Mouse (Mus musculus) embryonic stem cell, embryonic (primary cell): ENCODE measurements around the gene Herc3.
"Not testable (repeated sequence)": the region's sequence is repeated elsewhere in the genome, so short reads cannot be mapped to it uniquely, and the experiment has no call there.

ENCODE experiments used
- CTCF ChIA-PET, 4 experiments: fragments of 300-600 bp in 2 of 4; fragments of 350-600 bp in 2 of 4; sonication (Branson Sonifier 250); formaldehyde crosslinking; loops; one replicate each; lab custom pipeline; 2022; ENCODE audit warnings: inconsistent platforms in 2 of 4; lab: Charles Lee
- POLR2A ChIA-PET, 4 experiments: fragments of 300-600 bp in 2 of 4; fragments of 350-600 bp in 2 of 4; sonication (Branson Sonifier 250); formaldehyde crosslinking; loops; one replicate each; lab custom pipeline; 2022; ENCODE audit warnings: antibody characterized with exemption in 4 of 4, inconsistent platforms in 1 of 4; lab: Charles Lee

Herc3 gene

DNA sequence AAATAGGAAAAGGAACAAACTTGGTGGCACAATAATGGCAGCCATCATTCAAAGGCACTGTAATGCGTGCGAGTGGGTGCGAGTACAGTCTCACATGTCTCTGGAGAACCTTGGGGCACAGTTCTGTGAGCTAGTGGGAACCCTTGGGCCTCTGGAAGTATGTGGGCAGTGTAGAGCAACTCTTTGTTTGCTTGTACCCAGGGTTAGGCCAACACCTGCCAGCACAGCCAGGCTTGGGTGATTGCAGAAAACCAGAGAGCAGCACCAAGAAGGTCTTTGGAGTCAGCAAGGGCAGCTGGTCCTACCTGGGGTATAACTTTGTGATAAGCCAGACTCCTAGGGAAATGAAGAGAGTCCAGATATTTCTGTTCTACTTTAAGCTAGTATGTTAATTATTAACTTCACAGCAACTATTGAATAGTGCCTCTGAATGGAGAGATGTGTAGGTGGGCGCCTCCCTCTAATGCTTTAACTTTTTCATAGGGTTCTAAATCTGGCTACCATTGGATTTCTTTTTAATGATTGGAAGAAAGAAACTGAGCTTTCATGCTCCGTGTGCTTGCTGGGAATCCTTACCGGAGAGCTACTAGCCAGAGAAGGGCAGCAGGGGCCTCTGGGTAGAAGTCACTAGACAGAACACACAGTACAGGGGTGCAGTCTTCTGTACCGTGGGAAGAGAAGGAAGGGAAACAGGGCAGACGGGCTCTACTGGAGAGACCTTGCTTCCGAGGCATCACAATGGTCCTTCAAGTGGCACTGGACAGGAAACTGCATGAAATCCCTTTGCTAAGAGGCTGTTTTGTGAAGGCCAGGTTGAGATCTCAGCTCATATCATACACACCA is 15.8 kb downstream of the Herc3 start:
- POLR2A ChIA-PET = interaction anchor here in 1 of 4 experiments (0.6 kb wide), 1 partner anchor 119 kb away, joined by 3 read pairs; no protein-coding TSS in a partner anchor
- CTCF ChIA-PET = no interaction called here

GRCm38 (mm10) chr6:58847836-58848235 is 16.6 kb downstream of the Herc3 start:
- POLR2A ChIA-PET = interaction anchor here in 2 of 4 experiments (0.6 to 2.5 kb wide), 2 partner anchors 16 to 1335 kb away, joined by 4 to 8 read pairs; partner anchors contain the start of gene Herc3 (in 1 of the 2)
- CTCF ChIA-PET = no interaction called here

DNA sequence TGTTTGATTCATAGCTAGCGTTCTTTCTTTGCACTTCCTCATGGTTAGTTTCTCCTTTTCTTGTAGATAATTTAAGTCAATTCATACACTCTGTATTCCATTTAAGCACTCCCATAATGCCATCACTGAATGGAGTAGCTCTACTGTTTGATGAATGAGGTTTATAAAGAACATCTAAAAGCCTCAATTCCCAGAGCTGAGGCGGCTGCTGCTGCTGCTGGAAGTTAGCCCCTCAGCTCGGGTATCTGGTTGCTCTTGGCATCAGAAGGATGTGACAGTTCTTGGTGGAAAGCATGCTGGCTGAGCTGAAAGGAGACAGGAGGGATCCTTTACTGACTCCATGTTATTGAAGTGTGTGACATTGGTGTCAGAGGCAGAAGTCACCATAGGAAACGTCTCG is 18.1 kb downstream of the Herc3 start:
- CTCF ChIA-PET = no interaction called here
- POLR2A ChIA-PET = interaction anchor here in 1 of 4 experiments (0.8 to 2.5 kb wide), 2 partner anchors 10 to 18 kb away, joined by 3 to 8 read pairs; partner anchors contain the start of gene Herc3

DNA sequence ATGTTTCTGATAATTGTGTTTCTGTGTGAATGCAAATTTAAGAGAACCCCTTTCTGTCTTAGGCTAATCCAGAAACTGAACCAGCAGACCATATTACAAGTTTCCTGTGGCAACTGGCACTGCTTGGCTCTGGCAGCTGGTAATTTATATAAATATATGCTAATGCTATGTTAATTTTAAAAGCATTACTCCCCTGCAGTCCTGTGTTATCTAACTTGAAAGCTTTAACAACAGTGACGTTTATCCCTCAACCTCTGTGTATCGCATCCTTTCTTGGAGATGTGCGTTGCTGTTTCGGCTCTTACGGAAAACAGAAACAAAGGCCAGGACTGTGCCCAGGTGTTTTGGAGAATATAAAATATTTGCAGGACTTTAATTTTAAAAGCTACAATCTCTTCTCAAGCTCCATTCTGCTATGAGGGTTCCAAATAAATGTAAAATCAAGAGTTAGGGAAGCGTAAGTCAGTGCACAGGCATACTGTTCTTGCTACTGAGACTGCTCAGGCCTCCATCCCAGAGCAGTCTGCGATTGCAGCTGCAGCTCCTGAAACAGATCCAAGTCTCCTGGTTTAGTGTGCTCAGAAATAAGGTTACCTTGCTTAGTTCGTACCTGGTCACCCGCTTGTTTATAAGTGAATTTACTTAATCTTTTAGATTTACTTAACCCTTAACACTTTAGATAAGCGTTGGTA is 24.6 kb downstream of the Herc3 start:
- POLR2A ChIA-PET = no interaction called here
- CTCF ChIA-PET = interaction anchor here in 1 of 4 experiments (0.6 kb wide), 1 partner anchor 51 kb away, joined by 5 read pairs; no protein-coding TSS in a partner anchor

DNA sequence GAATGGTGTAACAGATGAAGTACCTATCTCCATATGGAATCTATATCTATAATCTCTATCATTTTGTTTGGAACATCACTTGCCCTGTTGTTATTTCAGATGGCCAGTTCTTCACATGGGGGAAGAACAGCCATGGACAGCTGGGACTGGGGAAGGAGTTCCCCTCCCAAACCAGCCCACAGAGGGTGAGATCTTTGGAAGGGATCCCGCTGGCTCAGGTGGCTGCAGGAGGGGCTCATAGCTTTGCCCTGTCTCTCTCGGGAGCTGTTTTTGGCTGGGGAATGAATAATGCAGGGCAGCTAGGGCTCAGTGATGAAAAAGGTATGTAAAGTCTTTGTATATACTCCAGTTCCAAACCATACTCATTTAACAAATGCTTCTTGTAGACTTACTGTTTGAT is 25.2 kb downstream of the Herc3 start:
- ChIA-PET POLR2A (interaction anchor here in 1 of 4 experiments (0.7 kb wide), 1 partner anchor 573 kb away, joined by 3 read pairs; no protein-coding TSS in a partner anchor), CTCF (no interaction called here)

GRCm38 (mm10) chr6:58859517-58859916 is 28.3 kb downstream of the Herc3 start:
- ChIA-PET CTCF (no interaction called here), POLR2A (interaction anchor here in 1 of 4 experiments (0.8 kb wide), 1 partner anchor 20 kb away, joined by 3 read pairs; no protein-coding TSS in a partner anchor)

GRCm38 (mm10) chr6:58862446-58862993 is 31.3 kb downstream of the Herc3 start:
- CTCF ChIA-PET = no interaction called here
- POLR2A ChIA-PET = no interaction called here

GRCm38 (mm10) chr6:58863631-58864235 is 32.5 kb downstream of the Herc3 start:
- CTCF ChIA-PET = no interaction called here
- POLR2A ChIA-PET = no interaction called here

DNA sequence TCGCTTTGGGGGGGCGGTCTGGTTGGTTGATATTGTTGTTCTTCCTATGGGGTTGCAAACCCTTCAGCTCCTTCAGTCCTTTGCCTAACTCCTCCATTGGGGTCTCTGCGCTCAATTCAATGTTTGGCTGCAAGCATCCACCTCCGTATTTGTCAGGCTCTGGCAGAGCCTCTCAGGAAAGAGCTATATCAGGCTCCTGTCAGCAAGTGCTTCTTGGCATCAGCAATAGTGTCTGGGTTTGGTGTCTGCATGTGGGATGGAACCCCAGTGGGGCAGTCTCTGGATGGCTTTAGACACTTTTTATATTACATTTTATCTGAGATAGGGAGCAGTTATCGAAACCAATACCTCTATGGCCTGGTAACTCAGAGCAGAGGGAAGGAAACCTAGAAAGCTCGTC is 36.6 kb downstream of the Herc3 start:
- CTCF ChIA-PET, POLR2A ChIA-PET: not testable (repeated sequence)

- ChIA-PET CTCF (no interaction called here), POLR2A (interaction anchor here in 2 of 4 experiments (0.6 to 1.3 kb wide), 4 partner anchors 9 to 48 kb away, joined by 3 read pairs; partner anchors contain the start of genes Herc3 (in 1 of the 2) and Nap1l5 (in 1 of the 2))
These were observed 48.3 kb downstream of the Herc3 start for GRCm38 (mm10) chr6:58879572-58879971.

DNA sequence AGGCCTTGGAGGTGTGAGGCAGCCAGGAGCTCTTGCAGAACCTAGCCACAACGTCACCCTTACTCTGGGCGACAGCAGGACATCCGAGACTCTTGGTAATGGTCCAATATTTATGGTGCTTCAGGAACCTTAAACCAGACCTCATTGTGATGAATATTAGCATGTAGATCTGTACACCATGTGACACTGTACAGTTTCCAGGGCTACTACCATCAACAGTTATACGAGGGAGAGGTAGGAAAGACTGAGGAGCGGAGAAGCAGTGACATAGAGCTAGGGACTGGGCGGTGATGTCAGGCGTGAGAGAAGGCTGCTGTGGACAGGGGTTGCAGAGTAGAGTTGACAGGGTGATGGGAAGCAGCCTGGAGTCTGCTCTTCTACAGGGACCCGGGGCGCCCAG is 48.7 kb downstream of the Herc3 start:
- ChIA-PET POLR2A (interaction anchor here in 2 of 4 experiments (0.6 to 1.3 kb wide), 3 partner anchors 10 to 26 kb away, joined by 3 read pairs; partner anchors contain the start of gene Nap1l5 (in 1 of the 2)), CTCF (no interaction called here)

DNA sequence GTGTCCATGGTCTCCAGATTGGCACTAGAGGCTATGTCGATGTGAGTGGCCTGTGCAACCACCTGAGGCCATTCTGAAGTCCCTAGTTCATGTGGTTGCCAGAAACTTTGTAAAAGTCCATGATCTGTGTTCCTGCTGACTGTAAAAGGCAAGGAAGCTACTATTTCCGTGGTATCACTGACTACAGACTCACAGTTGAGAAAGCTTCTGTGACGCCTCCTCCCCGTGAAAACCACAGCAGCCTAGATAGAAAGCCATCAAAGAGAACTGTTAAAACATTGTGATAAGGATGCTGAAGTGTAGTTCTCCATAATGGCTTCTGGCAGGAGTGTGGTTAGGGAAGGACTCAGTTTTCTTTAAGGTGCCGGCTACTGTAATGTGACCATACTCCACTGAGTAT is 49.6 kb downstream of the Herc3 start:
- CTCF ChIA-PET = no interaction called here
- POLR2A ChIA-PET = no interaction called here

GRCm38 (mm10) chr6:58881363-58881762 is 50.1 kb downstream of the Herc3 start:
- POLR2A ChIA-PET = interaction anchor here in 1 of 4 experiments (0.9 kb wide), 1 partner anchor 18 kb away, joined by 3 read pairs; no protein-coding TSS in a partner anchor
- CTCF ChIA-PET = no interaction called here

- ChIA-PET POLR2A (interaction anchor here in 1 of 4 experiments (0.9 kb wide), 1 partner anchor 17 kb away, joined by 3 read pairs; no protein-coding TSS in a partner anchor), CTCF (no interaction called here)
These were observed 51.0 kb downstream of the Herc3 start for GRCm38 (mm10) chr6:58882271-58882670.

- ChIA-PET POLR2A (no interaction called here), CTCF (no interaction called here)
These were observed 58.7 kb downstream of the Herc3 start for GRCm38 (mm10) chr6:58889917-58890316.

DNA sequence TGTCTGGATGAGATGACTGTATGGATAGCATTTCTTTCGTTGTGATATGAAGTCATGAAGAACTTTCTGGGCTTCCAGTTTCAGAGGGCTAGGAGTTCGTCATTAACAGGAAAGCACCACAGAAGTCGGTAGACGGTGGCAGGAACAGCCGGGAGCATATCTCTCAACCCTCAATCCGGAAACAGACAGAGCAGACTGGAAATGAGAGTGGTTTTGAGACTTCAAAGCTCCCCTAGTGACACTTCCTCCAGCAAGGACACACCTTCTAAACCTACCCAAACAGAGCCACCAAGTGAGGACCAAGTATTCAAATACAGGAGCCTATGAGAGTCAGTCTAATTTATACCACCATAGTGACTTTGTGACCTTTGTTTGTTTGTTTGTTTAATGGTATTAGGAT is 62.0 kb downstream of the Herc3 start:
- CTCF ChIA-PET = no interaction called here
- POLR2A ChIA-PET = interaction anchor here in 1 of 4 experiments (1.5 kb wide), 1 partner anchor 10 kb away, joined by 4 read pairs; no protein-coding TSS in a partner anchor

DNA sequence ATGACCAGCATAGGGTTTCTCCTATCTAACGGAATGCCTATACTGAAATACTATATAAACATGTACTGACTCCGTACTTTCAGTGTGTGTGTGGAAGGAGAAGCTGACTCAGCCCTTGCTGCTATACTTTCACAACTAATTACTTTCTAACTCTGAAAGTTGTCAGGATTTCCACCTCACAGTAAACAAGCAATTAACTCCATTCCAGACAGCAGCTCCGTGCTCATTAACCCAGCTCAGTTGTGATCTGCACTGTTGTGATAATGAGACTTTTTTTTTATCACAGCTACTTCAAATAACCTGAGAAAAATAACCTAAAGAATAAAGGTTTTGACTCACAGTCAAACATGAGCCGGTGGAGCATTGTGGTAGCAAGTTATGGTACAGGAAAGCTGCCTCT is 63.7 kb downstream of the Herc3 start:
- POLR2A ChIA-PET = no interaction called here

GRCm38 (mm10) chr6:58896648-58897047 is 65.4 kb downstream of the Herc3 start:
- POLR2A ChIA-PET = no interaction called here
- CTCF ChIA-PET = no interaction called here

More for the DNA sequence above, 63.7 kb downstream of the Herc3 start:
- CTCF ChIA-PET = no interaction called here

GRCm38 (mm10) chr6:58899076-58899475 is 67.8 kb downstream of the Herc3 start:
- CTCF ChIA-PET = no interaction called here

More at GRCm38 (mm10) chr6:58899076-58899475, 67.8 kb downstream of the Herc3 start:
- POLR2A ChIA-PET = interaction anchor here in 1 of 4 experiments (0.9 kb wide), 1 partner anchor 17 kb away, joined by 3 read pairs; no protein-coding TSS in a partner anchor
